Mouse (Mus musculus): ENCODE data around the gene Csf1. TPM values are rescaled to one million over a fixed set of nuclear protein-coding genes. Genes with fewer than 3 reads are reported as not detected.

Gene Csf1
- polyA plus RNA-seq, 1 experiment from 2014 or later: 11.6 TPM

DNA sequence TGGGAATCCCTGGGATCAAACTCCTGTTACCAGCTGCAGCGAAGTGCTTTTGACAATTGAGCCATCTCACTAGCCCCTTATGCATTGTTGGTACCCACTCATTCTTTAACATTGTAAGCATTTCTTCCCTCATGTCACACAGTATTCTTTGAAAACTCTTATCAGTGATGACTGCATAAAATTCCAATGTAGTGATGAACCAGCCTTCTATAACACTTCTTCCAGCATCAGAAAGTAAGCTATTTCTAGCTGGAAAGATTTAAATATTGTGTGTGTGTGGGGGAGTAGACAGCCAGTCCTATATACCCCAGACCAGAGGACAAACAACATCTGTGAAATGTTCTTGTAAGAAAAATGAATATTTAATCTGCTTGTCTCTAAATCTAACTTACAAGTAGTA is 26.9 kb downstream of the Csf1 start:
- H3K4me1 ChIP-seq: peaks cover 22% of the 10 kb centered on the region
- no peak overlapping the region for H3K4me3 ChIP-seq
- H3K9ac ChIP-seq: no peak overlapping the region
- ATAC-seq (ENCODE audit: extremely low read depth, insufficient number of reproducible peaks, low FRiP score, low TSS enrichment): no peak
- no peak overlapping the region for H3K4me2 ChIP-seq
- no peaks in the 10 kb centered on the region for H3K36me3 ChIP-seq
- no peaks in the 10 kb centered on the region for H3K27me3 ChIP-seq (replicated peaks)
- peak overlapping the region; percentile 6 for H3K27ac ChIP-seq (replicated peaks)
- no peaks in the 10 kb centered on the region for H3K9me3 ChIP-seq
- 68% methylated on average over 1 of the region's 1 CpGs for WGBS

DNA sequence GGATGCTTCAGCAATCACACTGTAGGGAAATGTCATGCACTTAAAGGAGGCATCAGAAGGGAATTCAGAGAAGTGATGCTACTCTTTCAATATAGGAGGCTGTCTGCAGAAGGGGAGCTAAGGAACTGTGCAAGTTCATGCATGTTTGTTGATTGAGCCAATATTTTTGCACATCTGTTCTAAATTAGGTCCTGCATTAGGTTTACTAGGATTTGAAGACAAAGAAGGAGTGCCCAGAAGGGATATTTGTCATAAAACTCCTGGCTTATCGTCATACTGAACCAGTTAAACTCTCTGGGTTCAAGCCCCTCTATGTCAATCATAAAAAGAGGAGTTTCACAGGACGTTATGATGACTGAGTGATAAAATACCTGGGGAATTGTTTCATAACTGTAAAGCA is 30.0 kb downstream of the Csf1 start:
- Histone ChIP-seq H3K4me3 (no peak overlapping the region), H3K9me3 (no peaks in the 10 kb centered on the region), H3K27ac (replicated peaks) (no peak overlapping the region), H3K36me3 (no peaks in the 10 kb centered on the region), H3K9ac (no peak overlapping the region), H3K4me1 (peaks cover 17% of the 10 kb centered on the region), H3K4me2 (no peak overlapping the region), H3K27me3 (replicated peaks) (no peaks in the 10 kb centered on the region)
- no peak for ATAC-seq (ENCODE audit: extremely low read depth, insufficient number of reproducible peaks, low FRiP score, low TSS enrichment)
- WGBS: 60% methylated on average over 2 of the region's 2 CpGs

DNA sequence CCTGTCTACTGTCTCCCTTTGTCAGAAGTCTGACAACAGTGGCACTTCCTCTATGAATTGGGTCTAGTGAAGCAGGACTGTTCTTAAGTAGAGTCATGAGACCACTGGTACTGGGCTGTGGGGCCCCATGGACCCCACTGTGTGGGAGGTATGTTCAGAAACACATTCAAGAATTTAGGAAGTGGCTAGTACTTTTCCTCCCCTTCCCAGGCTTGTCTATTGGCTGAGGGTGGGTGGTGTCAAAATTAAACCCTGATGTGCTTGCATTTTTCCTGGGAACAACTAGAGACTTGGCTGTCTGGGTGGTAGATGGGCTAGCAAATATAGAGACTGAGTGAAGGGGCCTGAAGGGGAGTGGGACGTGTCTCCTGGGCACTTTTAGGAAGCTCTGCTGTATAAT is 31.8 kb downstream of the Csf1 start:
- Histone ChIP-seq H3K27me3 (replicated peaks) (no peaks in the 10 kb centered on the region), H3K9me3 (no peaks in the 10 kb centered on the region), H3K4me2 (no peak overlapping the region), H3K36me3 (no peaks in the 10 kb centered on the region), H3K4me3 (no peak overlapping the region), H3K4me1 (peaks cover 12% of the 10 kb centered on the region), H3K27ac (replicated peaks) (no peak overlapping the region), H3K9ac (no peak overlapping the region)
- ATAC-seq (ENCODE audit: extremely low read depth, insufficient number of reproducible peaks, low FRiP score, low TSS enrichment): no peak
- WGBS: 43% methylated on average over 1 of the region's 1 CpGs

DNA sequence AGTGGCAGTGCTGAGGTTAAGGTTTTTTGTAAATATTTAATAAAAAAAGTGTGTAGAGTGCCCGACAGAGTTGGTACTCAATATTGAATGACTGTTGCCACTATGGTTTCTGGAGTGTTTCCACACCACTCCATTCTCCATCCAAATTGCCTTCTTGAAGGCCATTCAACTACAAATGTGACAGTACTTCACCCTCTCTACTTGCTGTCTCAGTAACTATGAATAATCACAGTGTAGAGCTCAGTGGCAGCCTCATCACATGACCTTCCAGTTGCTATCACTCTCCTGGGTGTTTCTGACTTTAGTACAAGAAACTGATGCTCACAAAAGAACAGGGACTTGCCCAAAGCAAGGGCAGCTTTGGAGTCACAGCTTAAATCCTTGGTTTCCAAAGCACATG is 44.3 kb downstream of the Csf1 start:
- no peak overlapping the region for H3K4me3 ChIP-seq
- H3K4me2 ChIP-seq: no peak overlapping the region
- ATAC-seq (ENCODE audit: extremely low read depth, insufficient number of reproducible peaks, low FRiP score, low TSS enrichment): no peak
- H3K27ac ChIP-seq (replicated peaks): no peak overlapping the region
- H3K27me3 ChIP-seq (replicated peaks): peaks cover 7% of the 10 kb centered on the region; the same call in 1 of the 2 replicates
- H3K36me3 ChIP-seq: no peaks in the 10 kb centered on the region
- 70% methylated on average over 1 of the region's 1 CpGs for WGBS
- H3K9me3 ChIP-seq: no peaks in the 10 kb centered on the region
- no peak overlapping the region for H3K9ac ChIP-seq
- H3K4me1 ChIP-seq: peaks cover 38% of the 10 kb centered on the region

DNA sequence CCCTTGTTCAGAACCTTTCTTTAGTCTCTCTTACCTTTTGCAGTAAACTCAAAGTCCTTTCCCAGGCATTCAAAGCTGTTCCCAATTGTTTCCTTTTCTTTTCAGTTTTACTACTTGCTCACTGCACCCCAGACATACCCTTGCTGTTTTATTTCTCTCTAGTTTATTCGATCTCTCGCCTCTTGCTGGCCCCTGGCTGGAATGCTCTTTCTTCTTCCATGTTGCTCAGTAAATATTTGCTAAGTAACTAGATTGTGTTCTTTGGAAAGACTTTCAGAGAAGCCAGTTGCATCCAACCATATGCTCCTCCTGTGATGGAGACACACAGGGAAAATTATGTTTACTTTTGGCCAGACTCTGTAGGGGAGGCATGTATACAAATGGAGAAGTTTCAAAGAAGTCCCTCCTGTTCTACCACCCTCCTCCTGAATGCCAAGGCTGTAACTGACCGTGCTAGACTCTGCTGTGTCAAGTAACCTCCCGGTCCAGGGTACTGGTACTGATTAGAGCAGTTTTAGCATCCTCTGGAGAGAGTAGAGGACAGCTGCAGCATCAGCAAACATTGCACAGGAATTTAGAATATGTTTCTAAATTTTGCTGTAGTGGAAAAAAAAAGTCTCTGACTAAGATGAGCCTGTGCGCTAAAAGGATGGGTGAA is 45.9 kb downstream of the Csf1 start:
- H3K27ac ChIP-seq (replicated peaks): no peak overlapping the region
- H3K9me3 ChIP-seq: no peaks in the 10 kb centered on the region
- H3K4me3 ChIP-seq: no peak overlapping the region
- H3K9ac ChIP-seq: no peak overlapping the region
- H3K4me2 ChIP-seq: no peak overlapping the region
- peaks cover 38% of the 10 kb centered on the region for H3K4me1 ChIP-seq
- no peak for ATAC-seq (ENCODE audit: extremely low read depth, insufficient number of reproducible peaks, low FRiP score, low TSS enrichment)
- peaks cover 7% of the 10 kb centered on the region; the same call in 1 of the 2 replicates for H3K27me3 ChIP-seq (replicated peaks)
- WGBS: 61% methylated on average over 5 of the region's 5 CpGs
- no peaks in the 10 kb centered on the region for H3K36me3 ChIP-seq

DNA sequence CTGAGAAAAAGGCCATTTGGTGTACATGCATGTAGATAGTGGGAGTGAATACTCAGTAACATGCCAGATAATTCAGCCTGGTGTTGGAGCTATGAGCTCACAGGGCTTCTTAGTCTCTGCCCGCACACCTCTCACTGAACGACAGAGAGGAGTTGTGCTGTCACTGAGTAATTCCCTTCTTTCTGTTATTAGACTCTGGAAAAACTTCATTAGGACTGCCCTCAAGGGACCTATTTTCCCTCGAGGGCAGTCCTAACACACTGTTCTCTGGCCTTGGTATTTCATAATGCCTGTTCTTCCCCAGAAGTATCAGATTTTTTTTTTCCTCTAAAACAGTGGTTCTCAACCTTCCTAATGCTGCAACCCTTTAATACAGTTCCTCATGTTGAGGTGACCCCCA is 48.2 kb downstream of the Csf1 start:
- ATAC-seq (ENCODE audit: extremely low read depth, insufficient number of reproducible peaks, low FRiP score, low TSS enrichment): no peak

DNA sequence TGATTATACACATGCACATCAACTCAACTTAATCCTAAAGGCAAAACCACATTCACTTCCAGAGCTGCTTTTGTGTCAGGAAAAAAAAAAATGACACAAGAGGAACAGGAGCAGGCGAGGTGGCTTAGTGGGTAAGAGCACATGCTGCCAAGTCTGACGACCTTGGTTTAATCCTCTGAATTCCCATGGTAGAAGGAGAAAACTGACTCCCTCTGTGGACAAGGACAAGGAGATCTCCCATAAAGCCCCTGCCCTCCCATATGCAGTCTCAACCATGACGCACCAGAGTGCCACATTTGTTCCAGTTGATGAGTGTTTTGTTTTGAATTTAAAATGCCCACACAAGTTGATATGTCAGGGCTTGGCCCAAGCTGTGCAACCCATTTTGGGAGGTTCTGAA is 51.1 kb downstream of the Csf1 start:
- no peak for ATAC-seq (ENCODE audit: extremely low read depth, insufficient number of reproducible peaks, low FRiP score, low TSS enrichment)
- no peak overlapping the region for H3K9ac ChIP-seq
- H3K4me3 ChIP-seq: no peak overlapping the region
- no peaks in the 10 kb centered on the region for H3K36me3 ChIP-seq
- H3K4me1 ChIP-seq: peaks cover 21% of the 10 kb centered on the region
- no peaks in the 10 kb centered on the region for H3K9me3 ChIP-seq
- H3K27ac ChIP-seq (replicated peaks): no peak overlapping the region
- H3K4me2 ChIP-seq: no peak overlapping the region
- H3K27me3 ChIP-seq (replicated peaks): peaks cover 7% of the 10 kb centered on the region; the same call in 1 of the 2 replicates
- 66% methylated on average over 3 of the region's 3 CpGs for WGBS

More for the DNA sequence above, 48.2 kb downstream of the Csf1 start:
- Histone ChIP-seq H3K9me3 (no peaks in the 10 kb centered on the region), H3K4me2 (no peak overlapping the region), H3K27ac (replicated peaks) (no peak overlapping the region), H3K4me1 (peaks cover 36% of the 10 kb centered on the region), H3K36me3 (no peaks in the 10 kb centered on the region), H3K4me3 (no peak overlapping the region), H3K27me3 (replicated peaks) (peaks cover 7% of the 10 kb centered on the region; the same call in 1 of the 2 replicates), H3K9ac (no peak overlapping the region)
- WGBS: 48% methylated on average over 3 of the region's 3 CpGs

DNA sequence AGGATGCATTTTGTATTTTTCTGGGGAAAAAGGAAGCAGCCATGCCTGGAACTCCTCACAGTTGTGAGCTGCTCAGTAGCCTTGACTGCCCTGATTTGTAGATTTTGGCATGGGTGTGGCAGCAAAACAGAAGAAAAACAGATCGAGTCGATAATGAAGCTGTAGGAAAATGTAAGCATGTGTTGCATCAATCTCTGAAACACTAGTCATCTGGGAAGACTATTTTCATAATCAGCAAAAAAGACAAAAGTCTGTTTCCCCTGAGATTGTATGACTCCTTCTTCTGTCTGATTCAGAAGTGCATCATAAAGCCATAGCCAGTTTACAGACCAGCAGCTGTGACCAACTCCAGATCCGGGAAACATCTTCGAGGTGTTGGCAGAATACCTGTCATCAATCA is 53.0 kb downstream of the Csf1 start:
- ATAC-seq (ENCODE audit: extremely low read depth, insufficient number of reproducible peaks, low FRiP score, low TSS enrichment): no peak
- Histone ChIP-seq H3K4me2 (no peak overlapping the region), H3K4me3 (no peak overlapping the region), H3K9me3 (no peaks in the 10 kb centered on the region), H3K9ac (no peak overlapping the region), H3K27ac (replicated peaks) (no peak overlapping the region), H3K27me3 (replicated peaks) (peaks cover 1% of the 10 kb centered on the region; the same call in 1 of the 2 replicates), H3K4me1 (peaks cover 23% of the 10 kb centered on the region), H3K36me3 (no peaks in the 10 kb centered on the region)
- 57% methylated on average over 4 of the region's 4 CpGs for WGBS

DNA sequence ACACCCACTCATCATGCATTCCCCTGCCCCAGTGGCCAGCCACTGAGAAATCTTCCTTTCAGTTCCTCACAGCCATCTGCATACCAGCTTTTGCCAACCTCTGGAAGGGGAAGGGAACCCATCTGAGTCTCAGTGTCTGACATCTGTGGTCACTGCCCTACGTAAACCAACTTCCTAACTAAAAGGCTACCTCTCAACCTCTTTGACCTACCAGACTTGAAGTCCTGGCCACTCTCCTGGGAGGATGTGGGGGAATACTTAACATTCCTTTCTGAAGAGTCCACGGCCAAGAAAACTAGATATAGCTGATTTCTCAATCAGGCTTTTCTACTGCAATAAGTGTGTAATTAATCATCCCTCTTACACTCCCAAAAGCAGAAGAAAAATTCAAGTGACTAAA is 54.1 kb downstream of the Csf1 start:
- no peak overlapping the region for H3K9ac ChIP-seq
- H3K9me3 ChIP-seq: no peaks in the 10 kb centered on the region
- no peak overlapping the region for H3K27ac ChIP-seq (replicated peaks)
- no peak for ATAC-seq (ENCODE audit: extremely low read depth, insufficient number of reproducible peaks, low FRiP score, low TSS enrichment)
- H3K4me3 ChIP-seq: no peak overlapping the region
- peaks cover 3% of the 10 kb centered on the region; the same call in 1 of the 2 replicates for H3K27me3 ChIP-seq (replicated peaks)
- no peaks in the 10 kb centered on the region for H3K36me3 ChIP-seq
- no peak overlapping the region for H3K4me2 ChIP-seq
- 28% methylated on average over 2 of the region's 2 CpGs for WGBS
- peaks cover 23% of the 10 kb centered on the region for H3K4me1 ChIP-seq

DNA sequence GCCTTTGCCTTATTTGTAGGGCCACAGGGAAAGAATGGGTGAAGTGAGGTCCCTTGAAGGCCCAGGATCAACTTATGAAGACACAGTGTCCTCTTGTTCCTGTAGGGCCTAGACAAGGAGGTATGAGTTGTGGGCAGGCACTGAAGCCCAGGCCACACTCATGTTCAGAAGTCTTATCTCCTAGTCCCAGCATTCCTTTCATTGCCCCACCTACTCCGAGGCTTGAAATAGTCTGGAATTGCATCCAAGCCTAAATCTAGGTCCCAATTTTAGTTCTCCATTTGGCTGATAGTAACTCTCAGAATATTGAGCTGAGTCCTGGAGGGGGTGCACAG is 55.9 kb downstream of the Csf1 start:
- H3K4me3 ChIP-seq: no peak overlapping the region
- WGBS: 27% methylated on average over 1 of the region's 1 CpGs
- ATAC-seq (ENCODE audit: extremely low read depth, insufficient number of reproducible peaks, low FRiP score, low TSS enrichment): no peak
- H3K9me3 ChIP-seq: no peaks in the 10 kb centered on the region
- no peak overlapping the region for H3K4me2 ChIP-seq
- H3K9ac ChIP-seq: no peak overlapping the region
- H3K36me3 ChIP-seq: no peaks in the 10 kb centered on the region
- H3K4me1 ChIP-seq: peaks cover 23% of the 10 kb centered on the region
- H3K27ac ChIP-seq (replicated peaks): no peak overlapping the region
- 0 out of 2 replicates have a peak, but pooled peaks cover 3% of the 10 kb centered on the region for H3K27me3 ChIP-seq (replicated peaks)

DNA sequence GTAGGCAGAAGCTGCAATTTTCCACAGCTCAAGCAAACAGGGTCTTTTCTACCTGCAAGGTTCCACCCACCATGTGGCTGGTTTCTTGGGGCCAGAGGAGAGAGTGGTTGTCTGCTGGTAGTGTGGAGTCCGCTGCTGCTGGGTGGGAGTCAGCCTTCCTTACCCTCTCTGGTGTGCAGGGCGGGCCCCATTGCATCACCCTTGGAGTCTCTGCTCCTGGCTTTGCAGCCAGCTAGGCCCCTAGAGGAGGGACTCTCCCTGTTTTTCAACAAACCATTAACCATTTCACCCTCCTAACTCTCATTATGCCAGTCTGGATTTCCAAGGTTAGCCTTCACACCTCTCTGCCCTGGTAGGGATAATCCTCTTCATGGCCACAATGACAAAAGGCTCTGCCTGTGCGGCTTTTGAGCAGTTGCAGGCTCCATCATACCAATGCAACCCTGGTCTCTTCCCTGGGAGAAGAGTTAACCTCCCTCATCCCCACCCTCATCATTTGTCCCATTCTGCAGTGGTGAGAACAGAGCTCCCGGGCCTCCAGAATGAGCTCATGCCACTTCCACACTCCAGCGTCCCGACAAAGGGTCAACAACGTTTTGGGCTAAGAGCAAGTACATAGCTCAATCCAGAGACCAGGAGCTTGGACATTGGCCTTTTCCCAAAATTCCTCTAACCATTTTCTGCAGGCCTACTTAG is 56.4 kb downstream of the Csf1 start:
- WGBS: 74% methylated on average over 7 of the region's 7 CpGs
- peaks cover 23% of the 10 kb centered on the region for H3K4me1 ChIP-seq
- H3K27ac ChIP-seq (replicated peaks): no peak overlapping the region
- no peaks in the 10 kb centered on the region for H3K36me3 ChIP-seq
- H3K4me2 ChIP-seq: no peak overlapping the region
- H3K27me3 ChIP-seq (replicated peaks): 0 out of 2 replicates have a peak, but pooled peaks cover 3% of the 10 kb centered on the region
- ATAC-seq (ENCODE audit: extremely low read depth, insufficient number of reproducible peaks, low FRiP score, low TSS enrichment): no peak
- no peaks in the 10 kb centered on the region for H3K9me3 ChIP-seq
- H3K9ac ChIP-seq: no peak overlapping the region
- H3K4me3 ChIP-seq: no peak overlapping the region
